Mouse (Mus musculus): ENCODE measurements around the gene Syne2. TPM values are rescaled to one million over a fixed set of nuclear protein-coding genes. Genes with fewer than 3 reads are reported as not detected.

Syne2 gene
- polyA plus RNA-seq, 1 experiment from 2014 or later: 80.1 TPM

- DNase-seq (ENCODE audit: low spot score, missing footprints) (no peak), ATAC-seq (ENCODE audit: low FRiP score) (no peak)
- no peaks in the 10 kb centered on the region for H3K4me1 ChIP-seq (ENCODE audit: control insufficient read depth, insufficient read depth, low read length)
- H3K9me3 ChIP-seq (ENCODE audit: control insufficient read depth, low read length): no peaks in the 10 kb centered on the region
- WGBS: 79% methylated on average over 9 of the region's 9 CpGs
- no peak overlapping the region for H3K4me2 ChIP-seq
- H3K27me3 ChIP-seq (ENCODE audit: control insufficient read depth, insufficient read depth, low read length): no peaks in the 10 kb centered on the region
- no peak overlapping the region for H3K27ac ChIP-seq (ENCODE audit: low read depth, low read length)
- no peak overlapping the region for H3K4me3 ChIP-seq (ENCODE audit: low read depth, low read length)
- peaks cover 3% of the 10 kb centered on the region; the same call in 1 of the 2 replicates for H3K36me3 ChIP-seq (ENCODE audit: control insufficient read depth, insufficient read depth, low read length)
- H3K9ac ChIP-seq (ENCODE audit: low read length): no peak overlapping the region
Observed at GRCm38 (mm10) chr12:75894316-75894997, 76.5 kb downstream of the Syne2 start.

- H3K4me1 ChIP-seq (ENCODE audit: control insufficient read depth, insufficient read depth, low read length): no peaks in the 10 kb centered on the region
- no peak for DNase-seq (ENCODE audit: low spot score, missing footprints)
- ATAC-seq (ENCODE audit: low FRiP score): no peak
- H3K27me3 ChIP-seq (ENCODE audit: control insufficient read depth, insufficient read depth, low read length): no peaks in the 10 kb centered on the region
- 85% methylated on average over 7 of the region's 7 CpGs for WGBS
- no peak overlapping the region for H3K4me2 ChIP-seq
- peaks cover 3% of the 10 kb centered on the region; the same call in 1 of the 2 replicates for H3K36me3 ChIP-seq (ENCODE audit: control insufficient read depth, insufficient read depth, low read length)
- H3K4me3 ChIP-seq (ENCODE audit: low read depth, low read length): no peak overlapping the region
- no peak overlapping the region for H3K9ac ChIP-seq (ENCODE audit: low read length)
- no peak overlapping the region for H3K27ac ChIP-seq (ENCODE audit: low read depth, low read length)
- H3K9me3 ChIP-seq (ENCODE audit: control insufficient read depth, low read length): no peaks in the 10 kb centered on the region
Observed at GRCm38 (mm10) chr12:75894998-75895331, 77.0 kb downstream of the Syne2 start.

GRCm38 (mm10) chr12:75897793-75898192 is 79.9 kb downstream of the Syne2 start:
- 91% methylated on average over 7 of the region's 7 CpGs for WGBS
- Histone ChIP-seq H3K4me2 (no peak overlapping the region), H3K4me1 (ENCODE audit: control insufficient read depth, insufficient read depth, low read length) (no peaks in the 10 kb centered on the region), H3K36me3 (ENCODE audit: control insufficient read depth, insufficient read depth, low read length) (peaks cover 9% of the 10 kb centered on the region; the same call in 1 of the 2 replicates), H3K27ac (ENCODE audit: low read depth, low read length) (no peak overlapping the region), H3K9ac (ENCODE audit: low read length) (no peak overlapping the region), H3K4me3 (ENCODE audit: low read depth, low read length) (no peak overlapping the region), H3K27me3 (ENCODE audit: control insufficient read depth, insufficient read depth, low read length) (no peaks in the 10 kb centered on the region), H3K9me3 (ENCODE audit: control insufficient read depth, low read length) (no peaks in the 10 kb centered on the region)
- DNase-seq (ENCODE audit: low spot score, missing footprints) (no peak), ATAC-seq (ENCODE audit: low FRiP score) (no peak)

- Histone ChIP-seq H3K4me1 (ENCODE audit: control insufficient read depth, insufficient read depth, low read length) (no peaks in the 10 kb centered on the region), H3K36me3 (ENCODE audit: control insufficient read depth, insufficient read depth, low read length) (peaks cover 11% of the 10 kb centered on the region; the same call in 1 of the 2 replicates), H3K27ac (ENCODE audit: low read depth, low read length) (no peak overlapping the region), H3K9me3 (ENCODE audit: control insufficient read depth, low read length) (no peaks in the 10 kb centered on the region), H3K4me3 (ENCODE audit: low read depth, low read length) (no peak overlapping the region), H3K27me3 (ENCODE audit: control insufficient read depth, insufficient read depth, low read length) (no peaks in the 10 kb centered on the region), H3K4me2 (no peak overlapping the region), H3K9ac (ENCODE audit: low read length) (no peak overlapping the region)
- DNase-seq (ENCODE audit: low spot score, missing footprints) (no peak), ATAC-seq (ENCODE audit: low FRiP score) (no peak)
- 97% methylated on average over 9 of the region's 9 CpGs for WGBS
Observed at GRCm38 (mm10) chr12:75901721-75902120, 83.8 kb downstream of the Syne2 start.

- H3K27ac ChIP-seq (ENCODE audit: low read depth, low read length): no peak overlapping the region
- H3K4me3 ChIP-seq (ENCODE audit: low read depth, low read length): no peak overlapping the region
- H3K4me1 ChIP-seq (ENCODE audit: control insufficient read depth, insufficient read depth, low read length): no peaks in the 10 kb centered on the region
- no peak overlapping the region for H3K4me2 ChIP-seq
- ATAC-seq (ENCODE audit: low FRiP score): no peak
- no peak for DNase-seq (ENCODE audit: low spot score, missing footprints)
- peaks cover 10% of the 10 kb centered on the region; the same call in 1 of the 2 replicates for H3K36me3 ChIP-seq (ENCODE audit: control insufficient read depth, insufficient read depth, low read length)
- no peak overlapping the region for H3K9ac ChIP-seq (ENCODE audit: low read length)
- no peaks in the 10 kb centered on the region for H3K9me3 ChIP-seq (ENCODE audit: control insufficient read depth, low read length)
- 95% methylated on average over 11 of the region's 11 CpGs for WGBS
- H3K27me3 ChIP-seq (ENCODE audit: control insufficient read depth, insufficient read depth, low read length): no peaks in the 10 kb centered on the region
Observed at GRCm38 (mm10) chr12:75904068-75904467, 86.1 kb downstream of the Syne2 start.

GRCm38 (mm10) chr12:75905304-75905703 is 87.4 kb downstream of the Syne2 start:
- no peaks in the 10 kb centered on the region for H3K9me3 ChIP-seq (ENCODE audit: control insufficient read depth, low read length)
- H3K4me3 ChIP-seq (ENCODE audit: low read depth, low read length): no peak overlapping the region
- no peak for ATAC-seq (ENCODE audit: low FRiP score)
- no peaks in the 10 kb centered on the region for H3K27me3 ChIP-seq (ENCODE audit: control insufficient read depth, insufficient read depth, low read length)
- no peak overlapping the region for H3K27ac ChIP-seq (ENCODE audit: low read depth, low read length)
- no peak overlapping the region for H3K4me2 ChIP-seq
- peaks cover 10% of the 10 kb centered on the region; the same call in 1 of the 2 replicates for H3K36me3 ChIP-seq (ENCODE audit: control insufficient read depth, insufficient read depth, low read length)
- WGBS: 92% methylated on average over 7 of the region's 7 CpGs
- DNase-seq (ENCODE audit: low spot score, missing footprints): no peak
- H3K9ac ChIP-seq (ENCODE audit: low read length): no peak overlapping the region
- no peaks in the 10 kb centered on the region for H3K4me1 ChIP-seq (ENCODE audit: control insufficient read depth, insufficient read depth, low read length)

GRCm38 (mm10) chr12:75908466-75908865 is 90.5 kb downstream of the Syne2 start:
- ATAC-seq (ENCODE audit: low FRiP score) (no peak), DNase-seq (ENCODE audit: low spot score, missing footprints) (no peak)
- Histone ChIP-seq H3K4me3 (ENCODE audit: low read depth, low read length) (no peak overlapping the region), H3K9ac (ENCODE audit: low read length) (no peak overlapping the region), H3K27ac (ENCODE audit: low read depth, low read length) (no peak overlapping the region), H3K9me3 (ENCODE audit: control insufficient read depth, low read length) (no peaks in the 10 kb centered on the region), H3K4me2 (no peak overlapping the region), H3K36me3 (ENCODE audit: control insufficient read depth, insufficient read depth, low read length) (peaks cover 10% of the 10 kb centered on the region; the same call in 1 of the 2 replicates), H3K4me1 (ENCODE audit: control insufficient read depth, insufficient read depth, low read length) (no peaks in the 10 kb centered on the region), H3K27me3 (ENCODE audit: control insufficient read depth, insufficient read depth, low read length) (no peaks in the 10 kb centered on the region)
- WGBS: 86% methylated on average over 3 of the region's 3 CpGs

GRCm38 (mm10) chr12:75915694-75916093 is 97.8 kb downstream of the Syne2 start:
- H3K9ac ChIP-seq (ENCODE audit: low read length): no peak overlapping the region
- H3K27me3 ChIP-seq (ENCODE audit: control insufficient read depth, insufficient read depth, low read length): no peaks in the 10 kb centered on the region
- WGBS: 92% methylated on average over 5 of the region's 5 CpGs
- H3K36me3 ChIP-seq (ENCODE audit: control insufficient read depth, insufficient read depth, low read length): peaks cover 11% of the 10 kb centered on the region; the same call in 1 of the 2 replicates
- no peaks in the 10 kb centered on the region for H3K4me1 ChIP-seq (ENCODE audit: control insufficient read depth, insufficient read depth, low read length)
- no peak overlapping the region for H3K27ac ChIP-seq (ENCODE audit: low read depth, low read length)
- no peak for DNase-seq (ENCODE audit: low spot score, missing footprints)
- no peak for ATAC-seq (ENCODE audit: low FRiP score)
- no peaks in the 10 kb centered on the region for H3K9me3 ChIP-seq (ENCODE audit: control insufficient read depth, low read length)
- no peak overlapping the region for H3K4me2 ChIP-seq
- H3K4me3 ChIP-seq (ENCODE audit: low read depth, low read length): no peak overlapping the region

- Histone ChIP-seq H3K27ac (ENCODE audit: low read depth, low read length) (no peak overlapping the region), H3K36me3 (ENCODE audit: control insufficient read depth, insufficient read depth, low read length) (peaks cover 4% of the 10 kb centered on the region; the same call in 1 of the 2 replicates), H3K4me1 (ENCODE audit: control insufficient read depth, insufficient read depth, low read length) (no peaks in the 10 kb centered on the region), H3K4me2 (no peak overlapping the region), H3K9ac (ENCODE audit: low read length) (no peak overlapping the region), H3K27me3 (ENCODE audit: control insufficient read depth, insufficient read depth, low read length) (no peaks in the 10 kb centered on the region), H3K9me3 (ENCODE audit: control insufficient read depth, low read length) (no peaks in the 10 kb centered on the region), H3K4me3 (ENCODE audit: low read depth, low read length) (no peak overlapping the region)
- no peak for DNase-seq (ENCODE audit: low spot score, missing footprints)
- 96% methylated on average over 2 of the region's 2 CpGs for WGBS
- no peak for ATAC-seq (ENCODE audit: low FRiP score)
Observed at GRCm38 (mm10) chr12:75918415-75918814, 100.5 kb downstream of the Syne2 start.
